Mouse (Mus musculus): ENCODE results near the gene Pnma3.
A peak's percentile ranks its signal among the peaks of the same experiment; 100 is the strongest.
"Not testable (repeated sequence)": the region's sequence is repeated elsewhere in the genome, so short reads cannot be mapped to it uniquely, and the experiment has no call there.

Gene Pnma3

DNA sequence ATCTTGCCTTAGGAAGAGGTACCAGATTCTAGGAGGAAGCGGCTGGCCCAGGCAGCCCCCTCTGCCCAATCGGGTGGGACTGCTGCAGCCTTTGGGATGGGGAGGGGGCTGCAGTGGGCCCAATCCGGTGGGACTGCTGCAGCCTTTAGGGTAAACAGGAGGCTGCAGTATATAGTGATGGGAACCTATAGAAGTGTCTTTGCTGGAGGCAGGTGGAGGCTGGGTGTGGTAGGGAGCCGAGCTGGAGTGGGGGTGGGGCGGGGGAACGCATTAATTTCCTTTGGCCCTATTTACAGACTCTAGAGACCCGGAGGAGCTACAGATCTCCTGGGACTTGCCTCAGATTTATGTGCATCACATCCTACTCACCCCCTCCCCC, at the start of gene Pnma3:
Gene Pnma3 (plus strand): TSS at position 373 of the 379 bp plus-strand sequence.
- DNase-seq (ENCODE audit: inconsistent ontology term) = no peak

DNA sequence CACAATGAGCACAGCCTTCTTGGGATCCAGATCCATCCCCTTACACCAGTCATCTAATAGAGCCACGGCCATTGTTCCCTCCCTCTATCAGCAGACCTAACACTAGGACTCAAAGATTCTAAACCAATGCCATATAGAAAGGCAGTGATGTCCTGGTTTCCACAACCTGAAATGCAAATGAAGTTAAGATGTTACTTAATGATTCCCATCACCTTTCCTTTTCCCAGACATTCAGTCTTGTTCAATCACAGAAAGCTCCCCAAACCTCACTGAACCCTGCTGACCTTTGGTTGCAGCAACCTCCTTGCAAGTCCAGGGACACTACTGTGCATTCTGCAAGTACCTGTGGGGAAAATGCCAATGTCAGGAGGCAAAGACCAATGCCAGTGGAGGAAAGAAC, 27.6 kb upstream of the Pnma3 start, which contains the start of gene Pnma5:
Gene Pnma5 (minus strand): TSS at position 101 of the 400 bp plus-strand sequence.
- no peak for DNase-seq (ENCODE audit: inconsistent ontology term)

DNA sequence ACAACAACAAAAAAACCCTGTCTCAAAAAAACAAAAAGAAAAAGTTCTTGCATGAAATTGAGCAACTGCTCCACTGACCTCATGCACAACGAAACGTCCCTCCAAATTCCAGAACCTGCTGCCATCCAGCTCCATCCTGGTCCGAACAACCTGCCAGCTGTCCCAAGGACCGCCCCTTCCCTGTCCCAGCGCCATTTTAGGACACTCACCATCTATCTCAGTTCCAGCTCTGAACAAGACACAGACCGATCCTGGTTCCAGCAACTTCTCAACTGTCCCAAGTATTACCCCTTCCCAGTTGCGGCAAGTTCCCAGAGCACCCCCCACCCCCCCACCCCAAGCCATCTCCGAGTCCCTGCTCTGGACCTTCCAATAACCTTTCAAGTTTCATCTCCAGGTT, 25.8 kb upstream of the Pnma3 start:
- DNase-seq (ENCODE audit: inconsistent ontology term) = no peak

DNA sequence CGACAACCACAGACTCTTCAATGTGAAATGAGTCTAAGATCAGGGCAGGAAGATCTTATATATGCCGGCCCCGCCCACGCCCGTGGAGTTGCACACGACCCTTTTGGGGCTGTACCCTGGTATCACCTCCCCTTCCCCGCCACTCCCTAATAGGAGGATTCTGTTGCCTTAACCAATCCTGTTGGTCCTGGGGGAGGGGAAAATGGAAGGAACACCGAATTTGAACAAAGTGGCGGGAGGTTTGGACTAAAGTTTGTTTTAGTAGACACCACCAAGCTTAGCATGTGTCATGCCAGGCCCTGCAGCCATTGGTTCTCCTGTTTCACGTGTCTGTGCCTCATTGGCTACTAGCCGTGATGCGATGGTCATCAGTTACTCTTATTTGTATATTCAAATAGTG, 24.9 kb upstream of the Pnma3 start:
- no peak for DNase-seq (ENCODE audit: inconsistent ontology term)

DNA sequence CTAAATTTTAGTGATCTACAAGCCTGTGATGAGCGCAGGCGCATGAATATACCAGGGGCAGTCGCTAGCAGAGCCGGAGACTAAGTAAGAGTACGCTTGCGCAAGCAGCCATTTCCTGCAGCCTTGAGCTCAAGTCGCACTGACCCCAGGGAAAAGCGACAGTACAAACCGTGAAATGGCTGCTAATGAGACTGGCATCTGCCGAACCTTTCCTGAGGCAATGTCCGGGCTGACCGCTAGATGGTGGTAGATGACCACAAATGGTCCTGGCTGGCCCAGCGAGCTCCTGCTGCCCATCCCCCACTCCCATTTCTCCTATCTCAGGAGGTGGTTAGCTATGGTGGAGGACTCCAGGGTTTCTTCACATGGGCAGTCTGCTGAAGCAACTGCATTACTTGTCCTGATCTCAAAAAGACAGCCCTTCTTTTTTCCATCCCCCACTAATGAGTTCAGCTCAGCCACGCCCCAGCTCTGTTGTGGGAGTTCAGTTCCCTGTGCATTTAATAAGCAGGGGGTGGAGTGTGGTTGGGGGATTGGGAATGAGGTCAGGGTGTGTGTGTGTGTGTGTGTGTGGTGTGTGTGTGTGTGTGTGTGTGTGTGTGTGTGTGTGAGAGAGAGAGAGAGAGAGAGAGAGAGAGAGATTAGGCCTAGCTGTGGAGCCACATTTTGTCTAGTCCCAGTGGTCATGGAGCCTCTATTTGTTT, 10.6 kb upstream of the Pnma3 start:
- DNase-seq (ENCODE audit: inconsistent ontology term) = peak; percentile 80

DNA sequence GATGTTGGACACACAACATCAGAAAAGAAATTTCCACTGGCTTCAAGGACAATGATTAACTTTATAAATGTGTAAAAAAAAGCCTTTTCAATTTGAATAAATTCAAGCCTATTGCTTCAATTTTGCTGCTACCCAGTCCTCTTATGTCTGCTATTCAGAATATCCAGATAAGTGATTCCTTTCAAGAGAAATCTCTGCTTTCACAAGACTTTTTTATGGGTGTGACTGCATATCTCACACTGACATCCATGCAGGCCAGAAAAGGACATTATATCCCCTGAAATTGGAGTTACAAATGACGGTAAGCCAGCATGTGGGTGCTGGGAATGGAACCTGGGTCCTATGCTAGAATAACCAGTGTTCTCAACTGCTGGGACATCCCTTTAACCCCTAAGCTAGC, 3.1 kb upstream of the Pnma3 start:
- DNase-seq (ENCODE audit: inconsistent ontology term) = no peak

DNA sequence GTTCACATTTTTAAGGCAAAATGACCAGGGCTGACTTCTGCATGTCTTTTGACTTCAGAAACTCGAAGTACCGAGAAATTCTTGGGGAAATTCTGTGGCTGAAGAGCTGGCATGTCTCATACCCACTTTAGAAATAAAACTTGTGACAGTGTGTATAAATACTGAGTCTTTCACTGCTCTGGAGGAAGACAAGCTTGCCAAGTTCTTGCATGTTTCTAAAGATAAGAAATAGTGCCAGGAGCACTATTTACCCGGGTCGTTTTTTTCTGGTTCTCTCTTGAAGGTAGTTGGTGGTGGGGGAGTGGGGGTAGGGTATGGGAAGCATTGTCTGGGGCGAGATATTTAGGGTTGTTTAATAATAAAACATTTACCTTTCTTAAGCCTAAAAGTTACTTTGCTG, 2.3 kb upstream of the Pnma3 start:
- DNase-seq (ENCODE audit: inconsistent ontology term) = no peak

DNA sequence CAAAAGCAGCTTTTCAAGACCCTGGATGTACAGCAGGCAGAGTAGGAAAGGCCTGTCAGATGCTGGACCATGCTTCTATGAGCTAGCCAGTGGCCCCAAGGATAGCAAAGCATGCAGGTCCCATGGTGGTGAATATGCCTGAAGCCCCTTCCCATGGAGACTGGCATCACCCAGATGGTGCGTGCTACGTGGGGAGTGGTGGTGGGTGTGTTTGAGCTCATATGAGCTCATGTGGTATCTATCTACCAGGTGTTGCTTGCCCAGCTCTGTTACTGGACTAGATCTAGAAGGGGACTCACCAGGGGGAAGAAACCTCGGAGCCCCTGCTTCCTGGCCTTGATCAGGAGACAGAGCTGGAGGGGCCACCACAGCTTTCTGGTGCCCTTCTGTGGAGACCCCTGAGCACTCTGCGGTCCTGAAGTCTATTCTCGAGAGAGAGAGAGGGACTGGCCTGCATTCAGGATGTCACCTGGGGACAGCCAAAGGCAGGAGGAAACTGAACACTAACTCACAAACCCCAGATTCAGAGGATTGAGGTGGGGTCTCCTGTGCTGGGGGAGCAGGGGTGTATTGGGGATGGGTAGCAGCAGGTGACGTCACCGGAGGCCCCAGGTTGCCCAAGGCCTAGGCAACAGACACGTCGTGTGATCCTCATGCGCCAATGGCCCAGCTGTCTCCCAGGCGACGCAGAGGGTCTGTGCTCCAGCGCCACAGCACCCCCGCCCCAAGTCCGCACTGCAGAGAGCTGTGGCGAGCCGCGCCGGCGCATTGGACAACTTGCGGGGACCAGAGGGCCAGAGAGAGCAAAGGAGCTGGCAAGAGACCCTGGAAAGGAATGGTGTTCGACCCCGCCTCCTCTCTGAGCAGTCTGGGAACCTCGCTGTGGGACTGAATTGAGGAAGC, 824 bp upstream of the Pnma3 start:
- no peak for DNase-seq (ENCODE audit: inconsistent ontology term)

DNA sequence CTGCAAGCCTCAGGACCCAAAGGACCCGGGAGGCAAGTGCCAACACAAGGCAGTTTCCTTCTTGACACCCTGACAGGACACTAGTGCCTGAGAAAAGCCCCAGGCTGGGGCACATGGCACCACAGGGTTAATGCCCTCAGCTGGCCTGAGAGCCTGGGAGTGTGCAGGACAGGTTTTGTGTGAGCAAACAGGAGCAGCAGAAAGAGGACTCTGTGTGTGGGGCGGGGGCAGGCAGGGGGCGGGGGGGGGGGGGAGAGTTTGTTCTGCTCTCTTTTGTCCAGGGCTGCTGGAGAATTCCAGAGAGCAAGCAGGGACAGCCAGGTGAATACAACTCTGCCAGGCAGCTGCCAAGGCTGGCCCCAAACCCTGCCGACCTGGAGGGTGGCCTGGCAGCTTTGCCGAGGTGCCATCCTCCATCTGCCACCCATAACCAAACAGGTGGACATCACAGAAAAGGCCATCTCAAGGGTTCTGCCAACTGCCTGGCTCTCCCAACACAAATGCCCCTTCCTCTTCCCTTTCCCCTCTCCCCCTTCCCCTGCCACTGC, 2.3 kb downstream of the Pnma3 start:
- DNase-seq (ENCODE audit: inconsistent ontology term) = not testable (repeated sequence)

DNA sequence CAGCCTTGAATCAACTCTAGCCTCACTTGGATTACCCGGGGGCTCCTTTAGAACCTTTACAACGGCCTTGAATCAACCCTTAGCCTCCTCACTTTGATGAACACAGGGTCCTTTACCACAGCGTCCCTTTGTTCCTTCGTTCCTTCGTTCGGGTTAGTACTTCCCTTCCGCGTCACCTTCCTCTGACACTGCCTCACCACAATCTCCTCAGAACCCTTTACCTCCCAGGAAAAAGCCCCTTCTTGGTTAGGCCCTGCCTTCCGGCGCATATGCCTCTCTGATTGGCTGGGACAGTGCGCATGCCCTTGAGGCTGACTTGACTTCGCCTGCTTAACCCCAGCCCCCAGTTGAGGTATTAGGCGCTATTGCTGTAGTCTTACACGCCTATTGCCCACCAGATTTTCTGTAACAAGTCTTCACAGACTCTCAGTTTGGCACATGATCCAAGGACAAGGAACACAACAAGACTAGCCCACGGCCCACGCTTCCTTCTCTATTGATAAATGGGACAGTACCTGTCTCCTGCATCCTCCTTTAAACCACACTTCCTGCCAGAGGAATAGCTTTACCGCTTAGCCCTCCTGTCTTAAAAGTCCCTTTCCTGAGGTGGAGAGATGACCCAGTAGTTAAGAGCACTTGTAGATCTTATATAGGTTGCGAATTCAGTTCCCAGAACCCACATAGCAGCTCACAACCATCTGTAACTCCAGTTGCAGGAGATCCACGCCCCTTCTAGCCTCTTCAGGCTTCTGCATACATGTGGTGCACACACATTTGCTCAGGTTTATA, 17.9 kb downstream of the Pnma3 start, which contains the start of gene Xlr4a:
Gene Xlr4a (minus strand): TSS at position 212 of the 789 bp plus-strand sequence.
- not testable (repeated sequence) for DNase-seq (ENCODE audit: inconsistent ontology term)

DNA sequence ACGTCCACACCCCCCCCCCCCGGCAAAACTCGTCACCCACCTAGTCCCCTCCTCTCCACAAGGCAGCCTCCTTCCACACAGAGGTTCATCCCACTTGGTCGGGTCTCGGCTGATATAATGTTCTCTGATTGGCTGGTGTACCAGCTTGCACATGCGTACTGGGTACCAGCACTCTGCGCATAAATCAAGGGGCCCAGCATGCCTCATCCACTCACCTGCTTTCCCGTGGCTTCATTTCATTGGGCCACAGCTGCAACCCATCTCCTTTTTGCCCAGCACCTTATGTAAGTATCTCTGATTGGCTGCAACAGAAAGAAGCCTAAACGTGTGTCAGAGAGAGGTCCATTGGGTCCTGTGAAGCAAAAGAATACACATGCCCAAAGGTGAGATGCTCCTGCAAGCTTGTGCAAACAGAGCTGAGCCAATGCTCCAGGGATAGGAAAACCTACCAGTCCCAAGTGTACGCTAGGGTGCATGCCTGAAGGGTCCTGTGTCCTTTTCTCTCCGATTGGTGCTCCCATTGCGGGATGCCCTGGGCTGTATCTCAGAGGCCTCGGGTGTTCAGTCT, 32.4 kb downstream of the Pnma3 start, which contains the start of gene Xlr3a:
Gene Xlr3a (minus strand): TSS at position 155 of the 568 bp plus-strand sequence.
- not testable (repeated sequence) for DNase-seq (ENCODE audit: inconsistent ontology term)

DNA sequence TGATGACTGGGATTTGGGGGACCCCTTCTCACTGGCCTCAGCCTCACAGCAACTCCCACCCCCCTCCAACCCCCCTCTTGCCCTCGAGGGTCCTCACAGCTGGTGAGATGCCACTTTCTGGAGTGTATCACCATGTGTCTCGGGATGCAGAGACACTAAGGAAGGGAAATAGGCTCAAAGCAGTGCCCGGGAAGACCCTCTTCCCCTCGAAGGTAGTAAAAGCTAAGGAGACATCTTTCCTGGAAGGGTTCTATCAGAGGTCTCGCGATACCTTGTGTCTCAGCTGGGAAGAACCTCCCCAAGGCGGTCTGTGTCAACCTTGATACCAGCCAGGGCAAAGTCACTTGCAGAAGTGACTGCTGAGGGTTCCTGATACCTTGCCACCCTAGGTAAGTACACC, 52.2 kb downstream of the Pnma3 start, which contains the start of gene Gm14685:
Gene Gm14685 (plus strand): TSS at position 301 of the 400 bp plus-strand sequence.
- DNase-seq (ENCODE audit: inconsistent ontology term) = not testable (repeated sequence)

Measured in Muller cell, postnatal 12 days (primary cell).